Mouse (Mus musculus): ENCODE data around the gene Palmd.

- TF ChIP-seq EP300 (IDR thresholded peaks at IDR 0.05; ENCODE audit: low read depth) = no peak
- TF ChIP-seq CTCF (IDR thresholded peaks at IDR 0.05; ENCODE audit: low read depth) = peak; percentile 90
These were observed 64.6 kb downstream of the Palmd start for GRCm38 (mm10) chr3:116904158-116904557.
